Mouse (Mus musculus) CH12.LX (cell line): Measurements from ENCODE around the gene Spaca9.

Source experiments
- CTCF ChIP-seq, 2 experiments: IDR thresholded peaks in 1 of 2; conservative IDR thresholded peaks in 1 of 2; 2 replicates each; pipeline ENCODE4 v1.5.1; 2011 to 2012; ENCODE audit warnings: low read depth in 2 of 2, low read length in 2 of 2, improper control_type of control experiment in 1 of 2, inconsistent platforms in 1 of 2, mild to moderate bottlenecking in 1 of 2, moderate library complexity in 1 of 2
- E2F4 ChIP-seq: IDR thresholded peaks from 2 replicates; pipeline ENCODE4 v1.6.1; 2011; ENCODE audit warnings: low read depth, low read length, improper control_type of control experiment; ENCODE audit not compliant: insufficient replicate concordance
- MAFK ChIP-seq: IDR thresholded peaks from 2 replicates; pipeline ENCODE4 v1.6.1; 2011; ENCODE audit warnings: low read length, improper control_type of control experiment; ENCODE audit not compliant: insufficient replicate concordance
- MXI1 ChIP-seq: IDR thresholded peaks from 2 replicates; pipeline ENCODE4 v1.6.1; 2011; ENCODE audit warnings: mild to moderate bottlenecking, low read depth, low read length, improper control_type of control experiment
- MYC ChIP-seq: IDR thresholded peaks from 2 replicates; pipeline ENCODE4 v1.6.1; 2011; ENCODE audit warnings: low read depth, mild to moderate bottlenecking, improper control_type of control experiment, low read length
- POLR2A ChIP-seq: IDR thresholded peaks from 2 replicates; pipeline ENCODE4 v1.6.1; 2011; ENCODE audit warnings: low read depth, mild to moderate bottlenecking, improper control_type of control experiment, low read length
- POLR2AphosphoS2 ChIP-seq: IDR thresholded peaks from 2 replicates; pipeline ENCODE4 v1.6.1; 2011; ENCODE audit warnings: low read depth, low read length, improper control_type of control experiment
- SMC3 ChIP-seq: IDR thresholded peaks from 2 replicates; pipeline ENCODE4 v1.6.1; 2011; ENCODE audit warnings: low read depth, low read length, improper control_type of control experiment

- TF ChIP-seq E2F4 (no peak), MYC (no peak), MXI1 (no peak), SMC3 (no peak), MAFK (no peak), POLR2A (no peak), CTCF (conservative IDR thresholded peaks at IDR 0.05 in 1 of 2, IDR thresholded peaks at IDR 0.05 in 1 of 2; ENCODE audit: low read depth in 2 of 2, low read length in 2 of 2) (no peak), POLR2AphosphoS2 (no peak)
Observed at GRCm38 (mm10) chr2:28723912-28724311, 24.4 kb upstream of the Spaca9 start.
